Mouse (Mus musculus) kidney, adult 2 months (tissue): Measurements from ENCODE around the gene Ube2f. TPM values are rescaled to one million over a fixed set of nuclear protein-coding genes. Genes with fewer than 3 reads are reported as not detected.
A peak's percentile ranks its signal among the peaks of the same experiment; 100 is the strongest.

Source experiments
- DNase-seq: peaks from one replicate; pipeline ENCODE4 v3.0.0; 2021
- H3K27ac ChIP-seq: fragments of 200-500 bp; 2 replicates; pipeline ENCODE4 v1.5.1; 2012; ENCODE audit warnings: low read depth, low read length, control low read depth, inconsistent platforms; ENCODE audit not compliant: insufficient read depth
- H3K27me3 ChIP-seq: fragments of 200-500 bp; replicated peaks from 2 replicates; pipeline ENCODE4 v1.6.1; 2012; ENCODE audit warnings: mild to moderate bottlenecking, moderate library complexity, low read length, inconsistent platforms; ENCODE audit not compliant: control insufficient read depth, insufficient read depth
- H3K36me3 ChIP-seq: fragments of 200-500 bp; 2 replicates; pipeline ENCODE4 v1.6.1; 2012; ENCODE audit warnings: mild to moderate bottlenecking, moderate library complexity, low read length, inconsistent platforms; ENCODE audit not compliant: control insufficient read depth, insufficient read depth
- H3K4me1 ChIP-seq: fragments of 200-500 bp; 2 replicates; pipeline ENCODE4 v1.6.1; 2011; ENCODE audit warnings: low read length; ENCODE audit not compliant: control insufficient read depth, insufficient read depth
- H3K4me3 ChIP-seq: fragments of 200-500 bp; 2 replicates; pipeline ENCODE4 v1.5.1; 2011; ENCODE audit warnings: mild to moderate bottlenecking, low read depth, low read length, control low read depth; ENCODE audit not compliant: insufficient read depth
- CTCF ChIP-seq: fragments of 200-500 bp; conservative IDR thresholded peaks from 2 replicates; pipeline ENCODE4 v1.5.1; 2011; ENCODE audit warnings: low read depth, mild to moderate bottlenecking, control low read depth, low read length, moderate library complexity, mixed read lengths; ENCODE audit not compliant: insufficient read depth, insufficient read length
- POLR2A ChIP-seq: fragments of 200-500 bp; IDR thresholded peaks from one replicate; pipeline ENCODE4 v1.6.1; 2011; ENCODE audit warnings: low read depth, low read length, control low read depth
- WGBS: fragments of 180-500 bp; shearing (Covaris S2); methylation state at CpG from one replicate; pipeline ENCODE4 v1.1.7; 2018; 5-methylcytosine and 5-hydroxymethylcytosine counted together
- polyA plus RNA-seq: library from polyadenylated mRNA; depleted of rRNA; stranded (reverse); fragments of >200 nt; gene quantifications from 2 replicates; pipeline ENCODE4 v1.2.3, GENCODE M21; 2012

Ube2f gene
- polyA plus RNA-seq, 1 experiment, result 38.5 TPM

- H3K27me3 ChIP-seq, result no peaks in the 10 kb centered on the region
- peak overlapping the region; percentile 28 for H3K27ac ChIP-seq
- TF ChIP-seq POLR2A, result no peak
- TF ChIP-seq CTCF, result no peak
- peak overlapping the region; percentile 72 for H3K4me3 ChIP-seq
- peaks cover 11% of the 10 kb centered on the region for H3K4me1 ChIP-seq
- under 1% methylated on average over 66 of the region's 70 CpGs for WGBS
- H3K36me3 ChIP-seq, result no peaks in the 10 kb centered on the region
- peak; percentile 28 for DNase-seq
Measured at GRCm38 (mm10) chr1:91250415-91251147, 477 bp downstream of the Ube2f start.

- WGBS, result 18% methylated on average over 5 of the region's 5 CpGs
- Histone ChIP-seq H3K4me1 (peaks cover 11% of the 10 kb centered on the region), H3K27me3 (no peaks in the 10 kb centered on the region), H3K4me3 (peak overlapping the region; percentile 72), H3K36me3 (no peaks in the 10 kb centered on the region), H3K27ac (peak overlapping the region; percentile 28; the same call in 1 of the 2 replicates)
- TF ChIP-seq POLR2A (no peak), CTCF (no peak)
- DNase-seq, result peak; percentile 10
Measured at GRCm38 (mm10) chr1:91251148-91251650, 1.1 kb downstream of the Ube2f start.

GRCm38 (mm10) chr1:91251927-91252326 lies 1.8 kb downstream of the Ube2f start:
- DNase-seq, result peak; percentile 23
- Histone ChIP-seq H3K4me3 (no peak overlapping the region), H3K27me3 (no peaks in the 10 kb centered on the region), H3K36me3 (no peaks in the 10 kb centered on the region), H3K4me1 (peaks cover 11% of the 10 kb centered on the region), H3K27ac (no peak overlapping the region)
- no peak for TF ChIP-seq POLR2A
- peak; percentile 57 for TF ChIP-seq CTCF
- 38% methylated on average over 8 of the region's 8 CpGs for WGBS

GRCm38 (mm10) chr1:91257918-91258317 lies 7.8 kb downstream of the Ube2f start:
- Histone ChIP-seq H3K27me3 (no peaks in the 10 kb centered on the region), H3K36me3 (no peaks in the 10 kb centered on the region), H3K4me1 (no peaks in the 10 kb centered on the region; the same call in 1 of the 2 replicates), H3K27ac (0 out of 2 replicates have a peak overlapping the region, but pooled peaks have one; percentile 41), H3K4me3 (no peak overlapping the region)
- no peak for DNase-seq
- TF ChIP-seq CTCF, result no peak

GRCm38 (mm10) chr1:91259794-91260193 lies 9.7 kb downstream of the Ube2f start:
- Histone ChIP-seq H3K36me3 (no peaks in the 10 kb centered on the region), H3K4me1 (no peaks in the 10 kb centered on the region; the same call in 1 of the 2 replicates), H3K27me3 (no peaks in the 10 kb centered on the region), H3K27ac (no peak overlapping the region), H3K4me3 (no peak overlapping the region)
- DNase-seq, result no peak
- TF ChIP-seq POLR2A (no peak), CTCF (no peak)
- 82% methylated on average over 5 of the region's 5 CpGs for WGBS

GRCm38 (mm10) chr1:91262508-91262907 lies 12.4 kb downstream of the Ube2f start:
- TF ChIP-seq CTCF (no peak), POLR2A (no peak)

GRCm38 (mm10) chr1:91272260-91272659 lies 22.2 kb downstream of the Ube2f start:
- H3K4me3 ChIP-seq, result no peak overlapping the region
- DNase-seq, result no peak
- H3K27me3 ChIP-seq, result no peaks in the 10 kb centered on the region
- TF ChIP-seq CTCF (no peak), POLR2A (no peak)
- WGBS, result 85% methylated on average over 2 of the region's 2 CpGs
- peaks cover 5% of the 10 kb centered on the region for H3K36me3 ChIP-seq
- H3K27ac ChIP-seq, result no peak overlapping the region
- H3K4me1 ChIP-seq, result no peaks in the 10 kb centered on the region

More at GRCm38 (mm10) chr1:91262508-91262907, 12.4 kb downstream of the Ube2f start:
- Histone ChIP-seq H3K4me3 (no peak overlapping the region), H3K27ac (no peak overlapping the region), H3K27me3 (no peaks in the 10 kb centered on the region), H3K36me3 (no peaks in the 10 kb centered on the region), H3K4me1 (no peaks in the 10 kb centered on the region)
- 93% methylated on average over 7 of the region's 7 CpGs for WGBS
- no peak for DNase-seq
